Mouse (Mus musculus) adrenal gland, postnatal 25 days (tissue): Measurements from ENCODE around the gene Atf6b. TPM values are rescaled to one million over a fixed set of nuclear protein-coding genes. Genes with fewer than 3 reads are reported as not detected.

Experiments
- DNase-seq: peaks from one replicate; pipeline ENCODE4 v3.0.0; 2021; ENCODE audit warnings: mixed read lengths
- total RNA-seq: library from RNA; stranded (reverse); gene quantifications from 2 replicates; pipeline ENCODE4 v1.2.3, GENCODE M21; 2021

Gene Atf6b
- total RNA-seq, 1 experiment from 2014 or later, result 50.4 TPM

- no peak for DNase-seq
Observed at GRCm38 (mm10) chr17:34648141-34648890, 1.4 kb downstream of the Atf6b start.

DNA sequence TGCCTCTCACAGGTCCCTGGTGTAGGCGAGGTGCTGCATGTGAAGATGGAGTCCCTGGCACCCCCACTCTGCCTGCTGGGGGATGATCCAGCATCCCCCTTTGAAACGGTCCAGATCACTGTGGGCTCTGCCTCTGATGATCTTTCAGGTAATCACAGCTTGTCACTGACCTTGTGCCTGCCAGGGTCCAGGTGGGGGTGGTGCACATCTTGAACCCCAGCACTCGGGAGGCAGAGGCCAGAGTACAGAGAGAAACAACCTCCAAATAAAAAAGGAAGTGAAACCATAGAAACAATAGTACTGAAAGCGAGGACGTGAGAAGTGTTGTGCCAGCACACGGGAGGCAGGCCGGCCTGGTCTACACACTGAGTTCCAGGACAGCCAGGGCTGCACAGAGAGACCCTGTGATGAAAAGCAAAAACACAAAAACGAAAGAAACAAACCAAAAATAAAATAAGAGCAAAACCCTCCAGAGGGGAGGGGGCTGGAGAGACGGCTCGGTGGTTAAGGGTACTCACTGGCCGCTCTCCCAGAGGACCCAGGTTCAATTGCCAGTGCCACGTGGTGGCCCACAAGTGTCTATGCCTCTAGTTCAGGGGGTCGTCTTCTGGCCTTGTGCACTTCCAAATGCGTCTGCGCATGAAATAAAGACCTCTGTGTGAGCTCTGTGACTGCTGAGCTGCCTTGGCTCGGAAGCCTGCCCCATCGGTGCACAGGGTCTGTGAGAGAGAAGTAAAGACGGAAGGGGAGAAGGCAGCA is 2.3 kb downstream of the Atf6b start:
- no peak for DNase-seq

DNA sequence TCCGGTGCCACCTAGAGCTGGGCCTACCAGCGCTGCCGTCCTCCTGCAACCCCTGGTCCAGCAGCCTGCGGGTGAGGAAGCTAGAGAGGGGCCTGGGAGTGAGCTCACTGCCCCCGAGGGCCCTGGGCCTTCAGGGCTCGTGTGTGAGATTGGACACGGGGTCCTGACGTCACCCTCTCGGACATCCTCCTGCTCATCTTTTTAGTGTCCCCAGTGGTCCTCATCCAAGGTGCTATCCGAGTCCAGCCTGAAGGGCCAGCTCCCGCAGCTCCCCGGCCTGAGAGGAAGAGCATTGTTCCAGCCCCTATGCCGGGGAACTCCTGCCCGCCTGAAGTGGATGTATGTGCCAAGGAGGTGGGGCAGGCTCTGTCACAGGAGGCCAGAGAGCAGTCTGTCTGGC is 3.8 kb downstream of the Atf6b start:
- DNase-seq, result no peak

DNA sequence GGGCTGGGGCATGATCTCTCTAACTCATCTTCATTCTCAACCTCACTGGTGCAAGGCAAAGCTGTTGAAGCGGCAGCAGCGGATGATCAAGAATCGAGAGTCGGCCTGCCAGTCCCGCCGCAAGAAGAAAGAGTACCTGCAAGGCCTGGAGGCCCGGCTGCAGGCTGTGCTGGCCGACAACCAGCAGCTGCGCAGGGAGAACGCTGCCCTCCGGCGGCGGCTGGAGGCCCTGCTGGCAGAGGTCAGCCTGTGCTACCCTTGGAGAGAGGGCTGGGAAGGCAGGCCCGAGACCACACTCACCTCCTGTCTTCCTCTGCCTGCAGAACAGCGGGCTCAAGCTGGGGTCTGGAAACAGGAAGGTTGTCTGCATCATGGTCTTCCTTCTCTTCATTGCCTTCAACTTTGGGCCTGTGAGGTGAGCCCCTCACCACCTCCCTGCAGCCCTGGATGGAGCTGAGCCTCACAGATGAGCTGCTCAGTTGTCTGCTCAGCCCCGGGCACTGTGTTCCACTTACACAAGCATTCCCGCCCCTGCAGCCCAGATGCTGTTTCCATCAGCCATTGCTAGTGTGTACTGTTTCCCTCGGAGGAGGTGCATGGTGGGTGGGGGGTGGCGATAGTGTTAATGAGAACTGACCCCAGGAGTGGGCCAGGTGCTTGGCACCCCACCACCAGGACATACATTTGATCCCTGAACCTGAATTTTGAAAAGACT is 4.7 kb downstream of the Atf6b start:
- peak; percentile 64 for DNase-seq

DNA sequence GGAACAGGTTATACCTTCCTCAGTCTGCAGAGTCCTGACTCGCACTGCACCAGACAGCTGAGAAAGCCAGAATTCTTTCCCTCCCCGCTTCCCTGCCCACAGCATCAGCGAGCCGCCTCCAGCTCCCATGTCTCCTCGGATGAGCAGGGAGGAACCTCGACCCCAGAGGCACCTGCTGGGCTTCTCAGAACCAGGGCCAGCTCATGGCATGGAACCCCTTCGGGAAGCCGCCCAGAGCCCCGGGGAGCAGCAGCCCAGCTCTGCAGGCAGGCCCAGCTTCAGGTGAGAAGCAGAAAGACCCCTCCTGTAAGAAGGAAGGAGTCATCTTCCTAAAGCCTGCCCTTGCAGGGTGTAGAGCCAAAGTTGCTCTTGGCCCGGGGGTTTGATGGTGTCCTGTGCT is 5.6 kb downstream of the Atf6b start:
- DNase-seq, result no peak

DNA sequence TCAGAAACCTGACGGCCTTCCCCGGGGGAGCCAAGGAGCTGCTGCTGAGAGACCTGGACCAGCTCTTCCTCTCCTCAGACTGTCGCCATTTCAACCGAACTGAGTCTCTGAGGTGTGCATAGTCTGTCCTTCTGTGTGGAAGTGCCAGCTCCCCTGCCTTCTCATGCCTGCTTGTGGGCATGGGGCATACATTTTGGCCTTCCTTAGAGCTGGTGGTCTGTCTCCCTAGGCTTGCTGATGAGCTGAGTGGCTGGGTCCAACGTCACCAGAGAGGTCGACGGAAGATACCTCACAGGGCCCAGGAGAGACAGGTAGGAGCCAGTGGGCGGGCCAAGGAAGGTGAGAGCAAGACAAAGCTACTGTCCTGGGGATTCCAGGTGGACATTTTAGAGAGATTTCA is 6.0 kb downstream of the Atf6b start:
- no peak for DNase-seq

DNA sequence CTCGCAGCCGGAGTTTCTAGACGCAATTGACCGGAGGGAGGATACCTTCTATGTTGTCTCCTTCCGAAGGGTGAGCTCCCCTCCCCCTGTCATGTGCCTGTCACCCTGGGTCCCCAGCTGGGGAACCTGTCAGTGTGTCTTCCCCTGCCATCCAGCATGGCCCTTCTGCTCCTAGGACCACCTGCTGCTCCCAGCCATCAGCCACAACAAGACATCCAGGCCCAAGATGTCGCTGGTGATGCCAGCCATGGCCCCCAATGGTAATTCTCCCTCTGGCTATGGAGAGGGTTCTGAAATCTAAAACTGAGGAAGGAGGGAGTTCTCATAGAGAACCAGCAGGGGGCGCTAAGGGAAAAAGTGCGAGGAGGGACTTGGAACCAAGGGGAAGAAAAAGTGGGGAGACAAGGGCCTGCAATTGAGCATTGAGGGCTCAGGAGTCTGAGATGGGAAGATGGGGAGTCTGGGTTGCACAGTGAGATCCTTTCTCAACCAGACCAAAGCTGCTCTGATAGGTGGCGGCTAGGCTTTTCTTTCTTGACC is 6.9 kb downstream of the Atf6b start:
- peak; percentile 66 for DNase-seq

DNA sequence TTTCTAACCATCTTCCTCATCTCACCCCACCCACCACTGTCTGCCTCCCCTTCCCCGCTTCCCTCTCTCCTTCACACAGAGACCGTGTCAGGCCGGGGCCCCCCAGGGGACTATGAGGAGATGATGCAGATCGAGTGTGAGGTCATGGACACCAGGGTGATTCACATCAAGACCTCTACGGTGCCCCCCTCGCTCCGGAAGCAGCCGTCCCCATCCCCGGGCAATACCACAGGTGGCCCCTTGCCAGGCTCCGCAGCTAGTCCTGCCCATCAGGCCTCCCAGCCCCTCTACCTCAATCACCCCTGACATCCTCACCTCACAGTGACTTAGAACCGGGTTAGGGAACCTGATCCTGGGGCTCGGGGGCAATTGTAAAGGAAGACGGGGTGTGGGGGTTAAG is 7.4 kb downstream of the Atf6b start:
- DNase-seq, result no peak

GRCm38 (mm10) chr17:34655160-34655559 is 8.2 kb downstream of the Atf6b start:
- peak; percentile 57 for DNase-seq

DNA sequence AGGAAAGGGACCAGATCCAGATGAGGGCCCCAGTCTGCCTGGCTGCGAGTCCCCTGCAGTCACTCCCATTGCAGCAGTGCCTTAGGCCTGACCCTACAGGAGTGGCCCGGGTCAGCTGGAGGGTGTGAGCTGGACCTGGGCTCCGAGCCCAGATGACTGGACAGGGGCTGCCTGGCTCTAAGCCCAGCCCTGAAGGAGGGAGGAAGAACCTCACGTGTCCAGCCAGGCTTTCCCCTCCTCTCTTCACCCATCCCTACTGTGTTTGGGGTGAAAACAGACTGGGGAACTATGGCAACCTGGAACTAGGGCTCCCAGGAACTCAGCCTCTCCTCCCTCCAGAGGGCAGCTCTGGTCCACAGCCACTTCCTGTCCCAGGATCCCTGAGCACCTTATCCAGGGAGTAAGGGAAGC is 8.6 kb downstream of the Atf6b start:
- DNase-seq, result peak; percentile 79

GRCm38 (mm10) chr17:34656666-34657065 is 9.7 kb downstream of the Atf6b start:
- no peak for DNase-seq

DNA sequence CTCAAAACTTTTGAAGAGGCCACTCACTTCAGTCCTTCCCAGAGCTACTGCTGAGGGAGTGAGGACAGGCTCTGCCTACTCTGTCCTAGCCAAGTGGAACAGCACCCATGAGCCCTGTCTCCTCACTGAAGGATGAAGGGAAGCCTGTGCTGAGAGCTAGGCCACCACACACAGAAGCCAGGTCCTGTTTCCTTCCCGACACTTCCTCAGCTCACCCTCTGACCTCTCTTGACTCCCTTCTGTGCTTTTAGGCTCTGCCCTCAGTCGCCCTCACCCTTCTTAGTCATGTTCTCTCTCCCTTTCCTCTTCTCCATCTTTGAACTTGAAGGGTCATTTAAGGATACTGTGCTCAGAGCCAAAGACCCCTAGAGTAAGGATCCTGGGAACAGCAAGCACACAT is 10.3 kb downstream of the Atf6b start:
- no peak for DNase-seq

- DNase-seq, result no peak
Observed at GRCm38 (mm10) chr17:34658145-34658544, 11.2 kb downstream of the Atf6b start.

DNA sequence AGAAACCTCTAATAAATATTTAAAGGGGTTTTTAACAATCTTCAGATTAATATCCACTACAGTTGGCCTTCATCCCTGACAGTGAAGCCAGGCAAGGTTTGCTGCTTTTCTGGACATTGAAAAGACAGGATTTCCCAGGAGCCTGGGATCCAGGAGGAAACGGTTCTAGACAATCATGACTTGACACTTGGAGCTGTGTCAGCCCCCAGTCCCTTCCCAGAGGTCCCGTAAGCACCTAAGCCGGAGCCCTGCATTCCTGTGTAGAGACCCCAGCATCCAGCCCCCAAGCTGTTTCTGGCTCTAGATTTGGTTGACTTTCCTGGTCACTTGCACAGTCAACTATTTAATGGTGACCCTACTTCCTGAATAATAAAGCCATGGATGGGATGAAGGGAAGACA is 11.6 kb downstream of the Atf6b start:
- DNase-seq, result no peak

DNA sequence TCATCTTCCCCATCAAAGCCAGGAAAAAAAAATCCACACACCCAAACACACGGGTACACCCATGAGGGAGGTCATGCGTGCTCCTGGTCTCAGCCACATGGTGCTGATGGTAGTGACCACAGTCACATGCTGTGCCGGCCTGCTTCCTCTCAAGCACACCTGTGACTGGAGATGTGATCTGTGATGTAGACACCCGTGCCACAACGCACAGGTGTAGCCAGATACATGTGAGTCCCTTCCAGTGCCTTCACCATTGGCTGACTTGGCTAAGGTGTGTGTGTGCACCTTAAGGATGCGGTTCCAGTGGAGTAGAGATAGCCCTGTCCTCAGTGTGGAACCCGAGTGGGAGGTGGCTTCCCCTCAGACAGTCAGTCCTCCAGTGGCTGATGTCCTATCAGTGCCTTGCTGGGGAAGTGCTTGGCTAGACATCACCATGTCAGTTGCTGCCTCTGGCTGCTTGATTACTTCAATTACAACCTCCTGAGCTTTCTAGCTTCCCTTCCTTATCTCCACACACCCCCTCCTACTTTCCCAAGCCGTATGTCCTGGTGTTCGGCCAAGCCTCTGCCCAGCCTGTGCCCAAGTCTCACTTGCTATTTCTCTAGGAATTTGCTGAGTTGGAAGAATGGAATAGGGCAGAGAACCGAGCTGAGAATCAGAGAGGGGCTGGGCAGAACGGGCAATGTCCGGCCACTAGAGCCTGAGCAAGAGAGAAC is 12.4 kb downstream of the Atf6b start:
- DNase-seq, result no peak

DNA sequence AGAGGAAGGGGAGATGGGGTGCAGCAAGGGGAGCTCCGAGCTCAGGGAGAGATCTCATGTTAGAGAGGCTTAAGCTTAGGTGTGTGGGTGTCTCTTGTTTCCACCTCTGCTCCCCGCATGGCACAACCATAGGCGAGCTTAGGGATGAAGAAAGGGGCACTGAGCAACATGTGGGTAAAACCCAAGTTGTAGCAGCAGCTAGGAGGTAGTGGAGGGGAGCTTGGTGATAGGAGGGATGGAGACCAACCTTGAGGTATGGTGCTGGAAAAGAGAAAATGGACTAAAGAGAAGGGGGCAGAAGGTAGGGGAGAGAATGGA is 12.9 kb downstream of the Atf6b start:
- no peak for DNase-seq

- no peak for DNase-seq
Observed at GRCm38 (mm10) chr17:34660259-34660820, 13.4 kb downstream of the Atf6b start.

DNA sequence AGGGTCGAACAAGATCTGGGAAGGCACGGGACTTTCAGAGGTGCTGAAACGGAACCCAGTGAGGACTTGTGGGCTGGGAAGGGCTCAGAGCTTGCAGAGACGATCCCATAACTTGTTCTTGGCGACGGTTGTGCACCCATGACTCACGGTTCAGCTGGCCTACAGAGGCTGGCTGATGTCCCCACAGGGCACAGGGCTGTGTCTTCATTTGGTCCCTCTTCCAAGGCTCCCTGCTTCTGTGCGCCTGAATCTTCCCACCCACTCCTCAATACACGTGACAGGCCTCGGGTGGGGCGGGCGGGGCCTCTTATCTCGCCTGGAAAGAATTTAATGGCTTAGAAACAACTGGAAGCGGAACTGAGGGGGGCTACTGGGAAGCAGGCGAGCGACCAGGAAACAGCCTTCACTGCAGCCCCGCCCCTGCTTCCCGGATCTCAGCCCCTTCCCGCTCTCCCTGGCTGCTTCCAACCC is 14.2 kb downstream of the Atf6b start:
- peak; percentile 57 for DNase-seq

- no peak for DNase-seq
Observed at GRCm38 (mm10) chr17:34662468-34662867, 15.5 kb downstream of the Atf6b start.

- no peak for DNase-seq
Observed at GRCm38 (mm10) chr17:34662978-34663377, 16.0 kb downstream of the Atf6b start.

DNA sequence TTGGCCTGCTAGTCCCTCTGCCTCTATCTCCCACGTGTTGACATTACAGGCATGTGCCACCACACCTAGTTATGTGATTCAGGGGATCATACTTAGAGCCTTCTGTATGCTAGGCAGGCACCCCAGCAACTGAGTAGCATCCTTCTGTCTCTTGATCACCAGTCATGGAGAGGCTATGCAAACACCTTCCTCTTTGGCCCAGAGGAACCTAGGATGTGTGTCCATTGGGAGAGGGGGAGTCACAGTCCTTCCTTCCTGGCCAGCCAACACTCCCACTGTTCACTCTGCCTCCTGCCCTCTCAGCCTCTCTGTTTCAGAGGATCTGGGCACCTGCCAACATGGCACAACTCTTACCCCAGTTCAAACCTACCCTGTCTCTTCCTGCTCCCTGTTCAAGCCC is 16.6 kb downstream of the Atf6b start:
- no peak for DNase-seq

DNA sequence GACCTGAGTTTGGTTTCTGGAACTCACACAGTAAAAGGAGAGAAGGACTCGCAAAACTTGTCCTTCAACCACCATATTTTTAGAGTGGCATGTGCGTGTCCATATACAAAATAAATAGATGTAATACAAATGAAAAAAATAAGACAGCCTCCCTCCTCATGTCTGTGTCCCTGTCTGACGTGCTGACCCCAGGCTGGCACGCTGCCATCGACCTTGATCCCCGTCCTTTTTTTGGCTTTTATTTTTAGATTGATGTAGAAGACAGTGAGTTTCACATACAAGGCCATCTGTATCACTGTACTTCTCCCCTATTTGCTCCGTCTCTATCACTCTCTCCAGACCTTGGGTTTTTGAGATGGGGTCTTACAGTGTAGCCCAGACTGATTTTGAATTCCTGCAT is 17.5 kb downstream of the Atf6b start:
- no peak for DNase-seq
